Mouse (Mus musculus) testis, adult 2 months (tissue): ENCODE data around the gene Ccdc106. TPM values are rescaled to one million over a fixed set of nuclear protein-coding genes. Genes with fewer than 3 reads are reported as not detected.
A peak's percentile ranks its signal among the peaks of the same experiment; 100 is the strongest.
"Not testable (repeated sequence)": the region's sequence is repeated elsewhere in the genome, so short reads cannot be mapped to it uniquely, and the experiment has no call there.

ENCODE experiments used
- H3K27ac ChIP-seq: fragments of 200-500 bp; 2 replicates; pipeline ENCODE4 v1.5.1; 2012; ENCODE audit warnings: low read depth, low read length; ENCODE audit not compliant: control insufficient read depth, insufficient read depth
- H3K27me3 ChIP-seq: fragments of 200-500 bp; 2 replicates; pipeline ENCODE4 v1.6.1; 2012; ENCODE audit warnings: mild to moderate bottlenecking, low read length, moderate library complexity; ENCODE audit not compliant: control insufficient read depth, insufficient read depth
- H3K36me3 ChIP-seq: fragments of 200-500 bp; 2 replicates; pipeline ENCODE4 v1.6.1; 2012; ENCODE audit warnings: mild to moderate bottlenecking, low read length; ENCODE audit not compliant: control insufficient read depth, insufficient read depth
- H3K4me1 ChIP-seq: fragments of 200-500 bp; 2 replicates; pipeline ENCODE4 v1.6.1; 2012; ENCODE audit warnings: low read length; ENCODE audit not compliant: control insufficient read depth, insufficient read depth
- H3K4me3 ChIP-seq: fragments of 200-500 bp; 2 replicates; pipeline ENCODE4 v1.5.1; 2012; ENCODE audit warnings: low read depth, mild to moderate bottlenecking, low read length, moderate library complexity, mixed read lengths; ENCODE audit not compliant: control insufficient read depth
- CTCF ChIP-seq: fragments of 200-500 bp; IDR thresholded peaks from 2 replicates; pipeline ENCODE4 v1.5.1; 2012; ENCODE audit warnings: low read depth, mild to moderate bottlenecking, inconsistent platforms, low read length, moderate library complexity; ENCODE audit not compliant: control insufficient read depth, insufficient read depth, insufficient replicate concordance
- POLR2A ChIP-seq: fragments of 200-500 bp; IDR thresholded peaks from 2 replicates; pipeline ENCODE4 v1.6.1; 2012; ENCODE audit warnings: low read depth, mild to moderate bottlenecking, inconsistent platforms, low read length, moderate library complexity; ENCODE audit not compliant: control insufficient read depth
- polyA plus RNA-seq: library from polyadenylated mRNA; depleted of rRNA; stranded (reverse); fragments of >200 nt; gene quantifications from 2 replicates; pipeline ENCODE4 v1.2.3, GENCODE M21; 2012

Ccdc106 gene
- polyA plus RNA-seq, 1 experiment: 7.9 TPM

- H3K4me3 ChIP-seq: no peak overlapping the region
- no peak overlapping the region for H3K27ac ChIP-seq
- H3K27me3 ChIP-seq: no peaks in the 10 kb centered on the region
- H3K4me1 ChIP-seq: peaks cover 4% of the 10 kb centered on the region
- peaks cover 1% of the 10 kb centered on the region; the same call in 1 of the 2 replicates for H3K36me3 ChIP-seq
- TF ChIP-seq POLR2A: no peak
- TF ChIP-seq CTCF: no peak
Measured at GRCm38 (mm10) chr7:5017931-5018330, 2.4 kb upstream of the Ccdc106 start.

- H3K36me3 ChIP-seq, H3K27me3 ChIP-seq, H3K27ac ChIP-seq, H3K4me1 ChIP-seq: not testable (repeated sequence)
- peak overlapping the region; percentile 88 for H3K4me3 ChIP-seq
Measured at GRCm38 (mm10) chr7:5019576-5019975, 777 bp upstream of the Ccdc106 start.

GRCm38 (mm10) chr7:5020685-5021084, 332 bp downstream of the Ccdc106 start:
- TF ChIP-seq CTCF: no peak
- TF ChIP-seq POLR2A: no peak
- H3K27me3 ChIP-seq: no peaks in the 10 kb centered on the region
- H3K4me3 ChIP-seq: peak overlapping the region; percentile 88
- peaks cover 2% of the 10 kb centered on the region for H3K4me1 ChIP-seq
- H3K36me3 ChIP-seq: peaks cover 1% of the 10 kb centered on the region; the same call in 1 of the 2 replicates
- peak overlapping the region; percentile 85 for H3K27ac ChIP-seq

- peaks cover 1% of the 10 kb centered on the region; the same call in 1 of the 2 replicates for H3K36me3 ChIP-seq
- no peaks in the 10 kb centered on the region for H3K27me3 ChIP-seq
- H3K27ac ChIP-seq: no peak overlapping the region
- peak overlapping the region; percentile 88 for H3K4me3 ChIP-seq
- no peaks in the 10 kb centered on the region; the same call in none of the 2 replicates for H3K4me1 ChIP-seq
- TF ChIP-seq POLR2A: no peak
- TF ChIP-seq CTCF: no peak
Measured at GRCm38 (mm10) chr7:5021197-5021596, 844 bp downstream of the Ccdc106 start.

GRCm38 (mm10) chr7:5029543-5029942, 9.2 kb downstream of the Ccdc106 start:
- TF ChIP-seq CTCF (no peak), POLR2A (no peak)
- Histone ChIP-seq H3K36me3 (no peaks in the 10 kb centered on the region), H3K27ac (no peak overlapping the region), H3K4me1 (peaks cover 17% of the 10 kb centered on the region), H3K27me3 (no peaks in the 10 kb centered on the region), H3K4me3 (no peak overlapping the region)

- no peak overlapping the region for H3K27ac ChIP-seq
- no peak overlapping the region for H3K4me3 ChIP-seq
- no peaks in the 10 kb centered on the region for H3K36me3 ChIP-seq
- H3K27me3 ChIP-seq: no peaks in the 10 kb centered on the region
- TF ChIP-seq POLR2A: no peak
- TF ChIP-seq CTCF: no peak
- peaks cover 17% of the 10 kb centered on the region for H3K4me1 ChIP-seq
Measured at GRCm38 (mm10) chr7:5029946-5030345, 9.6 kb downstream of the Ccdc106 start.

GRCm38 (mm10) chr7:5030554-5031275, 10.4 kb downstream of the Ccdc106 start:
- H3K4me1 ChIP-seq: peaks cover 17% of the 10 kb centered on the region
- peak overlapping the region; percentile 35 for H3K4me3 ChIP-seq
- no peak for TF ChIP-seq CTCF
- TF ChIP-seq POLR2A: no peak; the same call in 1 of the 2 replicates
- no peaks in the 10 kb centered on the region for H3K36me3 ChIP-seq
- no peak overlapping the region for H3K27ac ChIP-seq
- no peaks in the 10 kb centered on the region for H3K27me3 ChIP-seq
